Mouse (Mus musculus) heart, postnatal 0 days (tissue): ENCODE results near the gene Pim3.

Source experiments
- CTCF ChIP-seq: IDR thresholded peaks from 2 replicates; pipeline ENCODE4 v1.5.1; 2016; ENCODE audit warnings: antibody characterized with exemption, control low read depth, low read depth
- EP300 ChIP-seq: IDR thresholded peaks from 2 replicates; pipeline ENCODE4 v1.6.1; 2016; ENCODE audit warnings: antibody characterized with exemption, low read depth

- TF ChIP-seq CTCF (no peak), EP300 (no peak)
Observed at GRCm38 (mm10) chr15:88829791-88830440, 32.1 kb upstream of the Pim3 start.
